Mouse (Mus musculus): ENCODE results near the gene AI182371.

- TF ChIP-seq CTCF (IDR thresholded peaks at IDR 0.05; ENCODE audit: low read depth) (no peak), EP300 (IDR thresholded peaks at IDR 0.05; ENCODE audit: low read depth) (no peak)
Measured at GRCm38 (mm10) chr2:35079166-35079565, 22.2 kb downstream of the AI182371 start.

All from heart, postnatal 0 days (tissue).